Mouse (Mus musculus): ENCODE results near the gene Nr1i3.

DNA sequence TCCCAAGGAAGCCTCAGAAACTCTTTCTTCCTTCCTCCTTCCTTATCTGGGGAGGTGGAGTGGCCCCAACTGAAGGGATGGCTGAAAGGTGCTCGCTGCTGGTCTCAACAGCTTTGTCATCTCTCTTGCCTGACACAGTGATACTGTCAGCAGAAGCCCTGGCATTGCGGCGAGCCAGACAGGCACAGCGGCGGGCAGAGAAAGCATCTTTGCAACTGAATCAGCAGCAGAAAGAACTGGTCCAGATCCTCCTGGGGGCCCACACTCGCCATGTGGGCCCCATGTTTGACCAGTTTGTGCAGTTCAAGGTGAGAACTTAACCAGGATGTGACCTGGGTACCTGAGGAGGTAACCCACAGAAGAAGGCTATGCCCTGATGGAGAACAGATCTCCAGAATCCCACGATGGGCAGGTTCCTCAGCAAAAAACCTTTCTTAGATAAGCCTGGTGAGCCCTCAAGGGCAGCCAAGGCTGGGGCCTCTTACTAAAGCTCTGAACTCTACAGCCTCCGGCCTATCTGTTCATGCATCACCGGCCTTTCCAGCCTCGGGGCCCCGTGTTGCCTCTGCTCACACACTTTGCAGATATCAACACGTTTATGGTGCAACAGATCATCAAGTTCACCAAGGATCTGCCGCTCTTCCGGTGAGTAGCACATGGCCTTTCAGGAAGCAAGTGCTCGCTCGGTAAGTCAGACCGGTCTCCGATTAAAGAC, 2.6 kb downstream of the Nr1i3 start:
- TF ChIP-seq CTCF (IDR thresholded peaks at IDR 0.05; ENCODE audit: extremely low read depth, insufficient read depth, insufficient read length, insufficient replicate concordance) = no peak
- no peak for TF ChIP-seq POLR2A (IDR thresholded peaks at IDR 0.05; ENCODE audit: low read depth, low read length)
